ENCODE assay signal across 8 mouse cellular contexts in genomic region chr6:146578111-146578531, GRCm38 (mm10). TPM values are rescaled to one million over a fixed set of nuclear protein-coding genes. Genes with fewer than 3 reads are reported as not detected.
A peak's percentile ranks its signal among the peaks of the same experiment; 100 is the strongest.
DNase-seq lines count a peak whose midpoint lies in the region; ATAC-seq lines count a peak whose summit lies in the region.

No protein-coding gene starts in this region.

- peak overlapping the region; percentile 94 for H3K9ac ChIP-seq in embryonic facial prominence, embryonic 11.5 days (replicated peaks; ENCODE audit: low read length)
- H3K9ac ChIP-seq in heart, embryonic 14.5 days (ENCODE audit: low read length): peak overlapping the region; percentile 95

- peak overlapping the region; percentile 66 for H3K4me2 ChIP-seq in embryonic facial prominence, embryonic 11.5 days (ENCODE audit: low read depth, low read length)
- H3K4me2 ChIP-seq in heart, embryonic 14.5 days (ENCODE audit: low read length): peak overlapping the region; percentile 89

- no peaks in the 10 kb centered on the region for H3K9me3 ChIP-seq in embryonic facial prominence, embryonic 11.5 days (replicated peaks; ENCODE audit: control insufficient read depth, low read length)
- H3K9me3 ChIP-seq in heart, embryonic 14.5 days (ENCODE audit: control insufficient read depth, low read length): no peaks in the 10 kb centered on the region

- H3K27ac ChIP-seq in embryonic facial prominence, embryonic 11.5 days (replicated peaks; ENCODE audit: low read depth, low read length): peak overlapping the region; percentile 89
- peak overlapping the region; percentile 70 to 96 for H3K27ac ChIP-seq in heart, embryonic 14.5 days (replicated peaks in 1 of 2; ENCODE audit: control insufficient read depth in 1 of 2, insufficient read depth in 1 of 2, low read depth in 2 of 2, low read length in 2 of 2)

- WGBS in embryonic facial prominence, embryonic 11.5 days: 0% methylated on average over 22 of the region's 22 CpGs
- WGBS in heart, embryonic 14.5 days: under 1% methylated on average over 22 of the region's 22 CpGs

- DNase-seq in 416B (ENCODE audit: low read depth) (peak; percentile 72), MEL-GATA-1-ER (ENCODE audit: extremely low read depth, low read depth) (peak; percentile 27)
- peak; percentile 45 for DNase-seq in embryonic facial prominence, embryonic 11.5 days (ENCODE audit: low spot score)
- peak; percentile 84 for DNase-seq in kidney, postnatal 10 days
- DNase-seq in lung, postnatal 4 days: peak; percentile 81 to 87
- DNase-seq in spleen, postnatal 10 days (ENCODE audit: low spot score in 2 of 2): peak; percentile 77 to 83
- no peak for DNase-seq in cerebellum, adult 11-12 months

- ATAC-seq in embryonic facial prominence, embryonic 11.5 days (replicated peaks; ENCODE audit: insufficient number of reproducible peaks, low FRiP score, low TSS enrichment, low read depth): peak; percentile 63
- ATAC-seq in heart, embryonic 14.5 days (ENCODE audit: insufficient number of reproducible peaks, insufficient read depth, low FRiP score, low read depth): peak; percentile 50; the same call in 1 of the 2 replicates

- H3K27me3 ChIP-seq in embryonic facial prominence, embryonic 11.5 days (ENCODE audit: control insufficient read depth, insufficient read depth, low read length): no peaks in the 10 kb centered on the region
- H3K27me3 ChIP-seq in heart, embryonic 14.5 days (ENCODE audit: control insufficient read depth, insufficient read depth, low read length): no peaks in the 10 kb centered on the region

- no peaks in the 10 kb centered on the region for H3K36me3 ChIP-seq in embryonic facial prominence, embryonic 11.5 days (replicated peaks; ENCODE audit: control insufficient read depth, insufficient read depth, low read depth, low read length)
- H3K36me3 ChIP-seq in heart, embryonic 14.5 days (ENCODE audit: control insufficient read depth, insufficient read depth, low read length): peaks cover 12% of the 10 kb centered on the region

- H3K4me3 ChIP-seq in embryonic facial prominence, embryonic 11.5 days (ENCODE audit: low read depth, low read length): peak overlapping the region; percentile 84
- H3K4me3 ChIP-seq in heart, embryonic 14.5 days (ENCODE audit: control insufficient read depth in 1 of 2, insufficient read depth in 1 of 2, low read depth in 1 of 2, low read length in 2 of 2): peak overlapping the region; percentile 64 to 86

- no peaks in the 10 kb centered on the region; the same call in 1 of the 2 replicates for H3K4me1 ChIP-seq in embryonic facial prominence, embryonic 11.5 days (ENCODE audit: control insufficient read depth, insufficient read depth, low read length)
- H3K4me1 ChIP-seq in heart, embryonic 14.5 days (ENCODE audit: control insufficient read depth in 2 of 2, insufficient read depth in 2 of 2, low read length in 2 of 2): peaks cover 0 to 33% of the 10 kb centered on the region in 2 experiments; a peak in 2 of 4 replicates

RNA-seq across cellular contexts. Expression of gene Ints13, which starts 0.5 kb away (rescaled TPM):
- polyA plus RNA-seq in embryonic facial prominence, embryonic 11.5 days (2014; fragmentation: Nextera tagmentation; extraction: Ambion mirVana): 87.8 and 96.1 TPM in 2 replicates
- polyA plus RNA-seq in heart, embryonic 14.5 days (2014; fragmentation: Nextera tagmentation; extraction: Ambion mirVana): 41.3 and 42.7 TPM in 2 replicates

RNA-seq across cellular contexts. Expression of gene Fgfr1op2, which starts 1.1 kb away (rescaled TPM):
- polyA plus RNA-seq in embryonic facial prominence, embryonic 11.5 days (2014; fragmentation: Nextera tagmentation; extraction: Ambion mirVana): 95.7 and 97.5 TPM in 2 replicates
- polyA plus RNA-seq in heart, embryonic 14.5 days (2014; fragmentation: Nextera tagmentation; extraction: Ambion mirVana): 89.0 and 95.3 TPM in 2 replicates
